Mouse (Mus musculus) brain, embryonic 18.5 days (tissue): Measurements from ENCODE around the gene Akap5.

Experiments used
- DNase-seq: peaks from one replicate; pipeline ENCODE4 v3.0.0-alpha.2; 2012; ENCODE audit warnings: low read depth, low spot score

The Akap5 gene

GRCm38 (mm10) chr12:76310633-76311032 is 14.1 kb upstream of the Akap5 start:
- DNase-seq: no peak

- no peak for DNase-seq
Measured at GRCm38 (mm10) chr12:76311227-76311626, 13.5 kb upstream of the Akap5 start.

GRCm38 (mm10) chr12:76311951-76312350 is 12.7 kb upstream of the Akap5 start:
- DNase-seq: no peak

GRCm38 (mm10) chr12:76318282-76319212 is 6.1 kb upstream of the Akap5 start:
- DNase-seq: no peak

- DNase-seq: no peak
Measured at GRCm38 (mm10) chr12:76326437-76327220, 1.9 kb downstream of the Akap5 start.

- DNase-seq: no peak
Measured at GRCm38 (mm10) chr12:76328567-76329354, 4.1 kb downstream of the Akap5 start.

- DNase-seq: no peak
Measured at GRCm38 (mm10) chr12:76333688-76334087, 9.0 kb downstream of the Akap5 start.

- DNase-seq: no peak
Measured at GRCm38 (mm10) chr12:76335641-76336040, 10.9 kb downstream of the Akap5 start.

GRCm38 (mm10) chr12:76336111-76336965 is 11.6 kb downstream of the Akap5 start:
- no peak for DNase-seq

- DNase-seq: no peak
Measured at GRCm38 (mm10) chr12:76341080-76341479, 16.4 kb downstream of the Akap5 start.

- DNase-seq: no peak
Measured at GRCm38 (mm10) chr12:76345759-76346455, 21.2 kb downstream of the Akap5 start.

GRCm38 (mm10) chr12:76349680-76350220 is 25.1 kb downstream of the Akap5 start:
- no peak for DNase-seq

- DNase-seq: no peak
Measured at GRCm38 (mm10) chr12:76360868-76361267, 36.2 kb downstream of the Akap5 start.

GRCm38 (mm10) chr12:76361405-76362302 is 37.0 kb downstream of the Akap5 start:
- DNase-seq: no peak

- no peak for DNase-seq
Measured at GRCm38 (mm10) chr12:76362303-76362676, 37.6 kb downstream of the Akap5 start.

- DNase-seq: no peak
Measured at GRCm38 (mm10) chr12:76366276-76366675, 41.6 kb downstream of the Akap5 start.

GRCm38 (mm10) chr12:76367096-76367995 is 42.7 kb downstream of the Akap5 start:
- no peak for DNase-seq
